Mouse (Mus musculus) lung, postnatal 14 days (tissue): ENCODE measurements around the gene Wnk4.
"Not testable (repeated sequence)": the region's sequence is repeated elsewhere in the genome, so short reads cannot be mapped to it uniquely, and the experiment has no call there.

Experiments used
- DNase-seq: peaks from one replicate; pipeline ENCODE4 v3.0.0; 2021

Gene Wnk4

DNA sequence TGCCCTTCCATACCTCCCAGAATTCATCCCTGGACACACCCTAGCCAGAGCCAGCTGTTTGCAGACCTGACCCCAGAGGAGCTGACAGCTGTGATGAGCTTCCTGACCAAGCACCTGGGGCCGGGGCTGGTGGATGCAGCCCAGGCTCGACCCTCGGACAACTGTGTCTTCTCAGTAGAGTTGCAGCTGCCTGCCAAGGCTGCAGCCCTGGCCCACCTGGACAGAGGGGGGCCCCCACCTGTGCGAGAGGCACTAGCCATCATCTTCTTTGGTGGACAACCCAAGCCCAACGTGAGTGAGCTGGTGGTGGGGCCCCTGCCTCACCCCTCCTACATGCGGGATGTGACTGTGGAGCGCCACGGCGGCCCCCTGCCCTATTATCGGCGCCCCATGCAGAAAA lies 64.8 kb downstream of the Wnk4 start:
- not testable (repeated sequence) for DNase-seq

DNA sequence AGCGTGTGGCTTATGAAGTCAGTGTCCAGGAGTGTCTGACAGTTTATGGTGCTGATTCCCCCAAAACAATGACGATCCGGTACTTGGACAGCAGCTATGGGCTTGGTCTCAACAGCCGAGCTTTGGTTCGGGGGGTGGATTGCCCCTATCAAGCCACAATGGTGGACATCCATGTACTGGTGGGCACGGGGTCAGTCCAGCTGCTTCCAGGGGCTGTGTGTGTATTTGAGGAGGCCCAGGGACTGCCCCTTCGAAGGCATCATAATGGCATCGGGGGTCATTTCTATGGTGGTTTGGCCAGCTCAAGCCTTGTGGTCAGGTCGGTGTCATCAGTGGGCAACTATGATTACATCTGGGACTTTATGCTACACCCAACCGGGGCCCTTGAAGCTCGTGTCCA lies 65.8 kb downstream of the Wnk4 start:
- DNase-seq = no peak
